Mouse (Mus musculus) erythroblast, embryonic 14.5 days (primary cell): ENCODE data around the gene Entpd1. TPM values are rescaled to one million over a fixed set of nuclear protein-coding genes. Genes with fewer than 3 reads are reported as not detected.

Experiments
- H3K27me3 ChIP-seq: 2 replicates; pipeline ENCODE4 v1.6.1; 2012; ENCODE audit warnings: inconsistent platforms; ENCODE audit not compliant: control insufficient read depth
- H3K36me3 ChIP-seq: 2 replicates; pipeline ENCODE4 v1.6.1; 2012; ENCODE audit warnings: mild to moderate bottlenecking, inconsistent platforms; ENCODE audit not compliant: control insufficient read depth
- H3K4me1 ChIP-seq: 2 replicates; pipeline ENCODE4 v1.6.1; 2012; ENCODE audit warnings: inconsistent platforms; ENCODE audit not compliant: control insufficient read depth
- H3K4me3 ChIP-seq: replicated peaks from 2 replicates; pipeline ENCODE3; 2012; ENCODE audit warnings: moderate library complexity, mild to moderate bottlenecking, inconsistent platforms
- H3K9me3 ChIP-seq: 2 replicates; pipeline ENCODE4 v1.6.1; 2012; ENCODE audit warnings: low read length, inconsistent platforms, mixed read lengths; ENCODE audit not compliant: control insufficient read depth
- GATA1 ChIP-seq: IDR thresholded peaks from 2 replicates; pipeline ENCODE4 v1.6.1; 2012; ENCODE audit warnings: low read length, inconsistent platforms, mixed read lengths
- TAL1 ChIP-seq: IDR thresholded peaks from 3 replicates; pipeline ENCODE4 v1.6.1; 2012; ENCODE audit warnings: low read length, inconsistent platforms, mixed read lengths
- polyA plus RNA-seq: library from polyadenylated mRNA; stranded (reverse); fragments of >175 nt; gene quantifications from 2 replicates; pipeline ENCODE4 v1.2.3, GENCODE M21; 2012

The Entpd1 gene
- polyA plus RNA-seq, 1 experiment, result 0.05 TPM

DNA sequence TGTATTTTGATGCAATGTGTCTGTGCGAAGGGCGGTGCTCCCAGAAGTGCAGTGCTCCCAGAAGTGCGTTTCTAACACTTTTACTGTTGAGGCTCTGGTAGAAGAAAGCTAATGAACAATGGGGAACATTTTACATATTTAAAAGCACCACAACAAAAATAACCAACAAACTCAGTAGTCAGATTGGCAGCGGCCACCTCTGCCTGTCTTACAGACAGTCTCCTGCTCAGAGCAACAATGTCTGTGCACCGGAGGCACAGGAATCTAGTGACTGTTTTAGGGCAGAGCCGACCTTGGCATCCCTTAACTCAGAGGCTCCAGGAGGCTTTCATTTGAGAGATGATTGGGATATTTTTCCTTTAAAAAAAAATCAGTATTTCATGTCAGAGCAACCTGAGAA is 65.9 kb downstream of the Entpd1 start:
- Histone ChIP-seq H3K36me3 (no peaks in the 10 kb centered on the region), H3K27me3 (0 out of 2 replicates have a peak, but pooled peaks cover 4% of the 10 kb centered on the region), H3K9me3 (no peaks in the 10 kb centered on the region), H3K4me1 (peaks cover 3% of the 10 kb centered on the region; the same call in 1 of the 2 replicates), H3K4me3 (no peak overlapping the region)
- no peak for TF ChIP-seq TAL1
- no peak for TF ChIP-seq GATA1

DNA sequence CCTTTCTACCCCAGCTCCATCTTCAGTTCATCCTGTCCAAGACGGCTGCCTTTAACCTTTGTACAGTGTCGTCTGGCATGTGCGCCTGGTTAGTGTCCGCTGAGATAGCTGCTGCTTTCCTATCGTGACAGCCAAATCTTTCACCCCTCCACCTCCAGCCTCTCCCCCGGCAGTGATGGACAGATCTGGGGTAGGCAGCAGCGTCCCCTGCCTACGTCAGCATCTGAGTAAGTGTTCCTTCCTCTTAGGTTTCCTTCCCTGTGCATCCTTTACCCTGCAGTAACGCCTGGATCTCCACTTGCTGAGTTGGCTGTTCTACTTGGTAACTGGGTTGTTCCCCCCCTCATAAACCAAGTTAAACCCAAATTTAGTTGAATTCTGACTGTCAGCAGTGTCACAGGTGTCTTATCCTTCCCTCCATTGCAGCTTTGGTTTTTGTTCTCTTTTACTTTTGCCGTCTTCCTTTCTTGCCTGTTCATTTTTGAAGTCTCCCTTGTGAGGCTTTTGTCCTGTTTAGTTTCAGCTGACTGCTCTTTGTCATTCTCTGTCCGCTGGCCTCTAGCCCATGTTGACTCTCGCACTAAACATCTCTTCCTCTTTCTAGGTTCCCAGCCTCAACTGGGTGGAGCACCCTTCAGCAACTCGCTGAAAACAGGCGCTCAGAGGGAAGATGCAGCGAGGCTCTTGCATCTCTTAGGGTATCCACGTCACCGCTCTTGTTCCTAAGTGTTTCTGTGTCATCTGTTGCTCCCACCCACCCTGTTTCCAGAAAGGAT is 66.6 kb downstream of the Entpd1 start:
- Histone ChIP-seq H3K36me3 (no peaks in the 10 kb centered on the region), H3K4me3 (no peak overlapping the region), H3K4me1 (peaks cover 3% of the 10 kb centered on the region; the same call in 1 of the 2 replicates), H3K9me3 (no peaks in the 10 kb centered on the region), H3K27me3 (0 out of 2 replicates have a peak, but pooled peaks cover 4% of the 10 kb centered on the region)
- TF ChIP-seq GATA1 (no peak), TAL1 (no peak)

DNA sequence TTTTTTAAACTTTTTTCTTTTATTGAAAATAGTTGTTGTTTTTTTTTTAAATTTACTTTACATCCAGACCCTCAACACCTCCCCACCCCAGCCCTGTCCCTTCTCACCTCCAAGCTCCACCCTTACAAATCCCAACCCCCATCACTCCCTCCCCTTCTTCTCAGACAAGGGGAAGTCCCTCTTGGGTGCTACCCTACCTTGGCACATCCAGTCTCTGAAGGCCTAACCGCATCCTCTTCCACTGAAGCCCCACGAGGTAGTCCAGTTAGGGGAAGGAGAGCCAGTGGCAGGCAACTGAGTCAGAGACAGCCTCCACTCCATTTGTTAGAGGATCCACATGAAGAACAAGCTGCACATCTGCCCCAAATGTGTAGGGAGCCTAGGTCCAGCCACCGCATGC is 67.5 kb downstream of the Entpd1 start:
- TF ChIP-seq TAL1, result no peak
- no peak for TF ChIP-seq GATA1
- Histone ChIP-seq H3K4me3 (no peak overlapping the region), H3K36me3 (no peaks in the 10 kb centered on the region)

GRCm38 (mm10) chr19:40684124-40684523 is 72.0 kb downstream of the Entpd1 start:
- Histone ChIP-seq H3K4me3 (no peak overlapping the region), H3K4me1 (no peaks in the 10 kb centered on the region; the same call in 1 of the 2 replicates), H3K36me3 (no peaks in the 10 kb centered on the region), H3K27me3 (no peaks in the 10 kb centered on the region), H3K9me3 (no peaks in the 10 kb centered on the region)
- TF ChIP-seq GATA1 (no peak), TAL1 (no peak)

More for the DNA sequence above, 67.5 kb downstream of the Entpd1 start:
- Histone ChIP-seq H3K9me3 (no peaks in the 10 kb centered on the region), H3K27me3 (0 out of 2 replicates have a peak, but pooled peaks cover 4% of the 10 kb centered on the region), H3K4me1 (peaks cover 3% of the 10 kb centered on the region; the same call in 1 of the 2 replicates)

DNA sequence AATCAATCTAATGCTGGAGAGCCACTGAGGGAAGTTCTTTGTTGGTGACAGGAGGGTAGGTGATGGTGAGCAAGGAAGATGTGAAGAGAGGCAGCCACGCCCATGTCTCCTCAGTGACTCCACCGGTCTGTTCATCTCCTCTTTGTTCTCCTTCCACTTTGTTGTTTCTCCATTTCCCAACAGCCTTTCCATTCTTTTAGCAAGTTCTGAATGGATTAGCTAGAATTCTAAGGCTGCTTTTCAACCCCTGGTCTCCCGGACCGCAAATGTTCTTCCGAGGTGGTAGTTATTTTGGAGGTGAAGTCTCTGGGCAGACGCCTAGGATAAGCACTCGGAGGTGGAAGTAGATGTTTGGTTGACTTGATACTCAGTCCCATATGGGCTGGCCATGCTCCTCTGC is 72.4 kb downstream of the Entpd1 start:
- Histone ChIP-seq H3K36me3 (no peaks in the 10 kb centered on the region), H3K4me1 (no peaks in the 10 kb centered on the region; the same call in 1 of the 2 replicates), H3K27me3 (no peaks in the 10 kb centered on the region), H3K4me3 (no peak overlapping the region), H3K9me3 (no peaks in the 10 kb centered on the region)
- TF ChIP-seq TAL1 (no peak), GATA1 (no peak)

GRCm38 (mm10) chr19:40687291-40687927 is 75.2 kb downstream of the Entpd1 start:
- no peaks in the 10 kb centered on the region; the same call in 1 of the 2 replicates for H3K4me1 ChIP-seq
- no peaks in the 10 kb centered on the region for H3K9me3 ChIP-seq
- no peaks in the 10 kb centered on the region for H3K27me3 ChIP-seq
- H3K36me3 ChIP-seq, result no peaks in the 10 kb centered on the region
- H3K4me3 ChIP-seq, result no peak overlapping the region
- no peak for TF ChIP-seq TAL1
- TF ChIP-seq GATA1, result no peak

- TF ChIP-seq GATA1 (no peak), TAL1 (no peak)
- Histone ChIP-seq H3K4me1 (no peaks in the 10 kb centered on the region), H3K4me3 (no peak overlapping the region), H3K27me3 (no peaks in the 10 kb centered on the region), H3K9me3 (no peaks in the 10 kb centered on the region), H3K36me3 (no peaks in the 10 kb centered on the region)
These were observed 81.0 kb downstream of the Entpd1 start for GRCm38 (mm10) chr19:40693201-40693600.

- Histone ChIP-seq H3K27me3 (no peaks in the 10 kb centered on the region), H3K4me3 (no peak overlapping the region), H3K36me3 (no peaks in the 10 kb centered on the region), H3K4me1 (no peaks in the 10 kb centered on the region), H3K9me3 (no peaks in the 10 kb centered on the region)
- TF ChIP-seq GATA1 (no peak), TAL1 (no peak)
These were observed 84.0 kb downstream of the Entpd1 start for GRCm38 (mm10) chr19:40696116-40696515.

DNA sequence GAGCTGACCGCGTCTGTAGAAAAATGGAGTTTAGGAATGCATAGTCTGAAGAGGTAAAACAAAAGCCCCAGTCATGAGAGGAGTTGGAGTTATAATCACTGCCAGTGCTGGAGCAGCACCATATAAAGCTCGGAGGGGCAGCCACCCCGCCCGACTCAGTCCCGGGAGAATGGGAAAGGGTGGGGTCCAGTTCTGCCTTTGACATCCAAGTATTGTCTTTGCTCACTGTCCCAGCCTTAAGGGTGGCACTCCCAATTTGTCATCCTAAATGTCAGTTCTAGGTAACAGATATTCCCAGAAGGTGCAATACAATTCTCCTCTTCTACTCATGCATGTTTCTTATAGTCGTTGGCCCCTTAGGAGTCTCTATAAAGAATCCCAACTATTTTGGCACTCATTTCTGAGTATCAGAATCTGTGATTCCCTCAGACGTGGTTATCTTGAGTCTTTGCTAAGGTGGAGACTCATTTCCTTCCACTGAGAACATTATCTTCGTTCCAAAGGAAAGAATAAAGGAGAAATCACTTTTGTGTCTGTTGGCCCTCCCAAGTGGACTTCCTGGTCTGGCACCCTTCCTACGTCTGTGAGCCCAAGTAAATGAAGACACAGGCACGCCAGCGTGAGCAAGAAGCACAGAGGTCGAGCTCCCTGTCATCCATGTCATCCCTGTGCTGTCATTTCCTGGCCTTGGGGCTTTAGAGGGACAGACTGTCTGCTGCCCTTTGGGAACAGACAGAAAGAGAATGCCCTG is 86.1 kb downstream of the Entpd1 start:
- H3K4me3 ChIP-seq, result no peak overlapping the region
- H3K9me3 ChIP-seq, result no peaks in the 10 kb centered on the region
- H3K36me3 ChIP-seq, result no peaks in the 10 kb centered on the region
- no peaks in the 10 kb centered on the region for H3K27me3 ChIP-seq
- TF ChIP-seq GATA1 (no peak), TAL1 (no peak)
- no peaks in the 10 kb centered on the region for H3K4me1 ChIP-seq
